Mouse (Mus musculus) forebrain, embryonic 15.5 days (tissue): ENCODE results near the gene Ctsd. TPM values are rescaled to one million over a fixed set of nuclear protein-coding genes. Genes with fewer than 3 reads are reported as not detected.

Source experiments
- ATAC-seq: fragments of 200-750 bp; cut with Nextera tagmentation; replicated peaks from 2 replicates; pipeline ENCODE4 v1.8.0; 2017; ENCODE audit warnings: mild to moderate bottlenecking, moderate TSS enrichment, moderate library complexity
- H3K27ac ChIP-seq: fragments of 300-500 bp; sonication (generic); replicated peaks from 2 replicates; pipeline ENCODE4 v1.5.1; 2015; ENCODE audit warnings: mild to moderate bottlenecking, inconsistent platforms
- H3K27me3 ChIP-seq: fragments of 300-500 bp; sonication (generic); 2 replicates; pipeline ENCODE4 v1.6.1; 2015; ENCODE audit warnings: inconsistent platforms
- H3K36me3 ChIP-seq: fragments of 300-500 bp; sonication (generic); 2 replicates; pipeline ENCODE4 v1.6.1; 2015; ENCODE audit warnings: mild to moderate bottlenecking, inconsistent platforms
- H3K4me1 ChIP-seq: fragments of 300-500 bp; sonication (generic); 2 replicates; pipeline ENCODE4 v1.6.1; 2015; ENCODE audit warnings: inconsistent platforms
- H3K4me2 ChIP-seq: fragments of 300-500 bp; sonication (generic); replicated peaks from 2 replicates; pipeline ENCODE4 v1.6.1; 2015; ENCODE audit warnings: mild to moderate bottlenecking, inconsistent platforms
- H3K4me3 ChIP-seq: fragments of 300-500 bp; sonication (generic); 2 replicates; pipeline ENCODE4 v1.5.1; 2015; ENCODE audit warnings: mild to moderate bottlenecking, inconsistent platforms
- H3K9ac ChIP-seq: fragments of 300-500 bp; sonication (generic); replicated peaks from 2 replicates; pipeline ENCODE4 v1.6.1; 2015; ENCODE audit warnings: mild to moderate bottlenecking, inconsistent platforms
- H3K9me3 ChIP-seq: fragments of 300-500 bp; sonication (generic); 2 replicates; pipeline ENCODE4 v1.6.1; 2016; ENCODE audit warnings: inconsistent platforms
- WGBS: fragments of 180-500 bp; shearing (Covaris S2); methylation state at CpG from one replicate; pipeline ENCODE4 v1.1.7; 2015; ENCODE audit warnings: mixed read lengths; 5-methylcytosine and 5-hydroxymethylcytosine counted together
- polyA plus RNA-seq: library from polyadenylated mRNA; unstranded; fragments of >200 nt; fragmentation: Nextera tagmentation; extraction: Ambion mirVana; gene quantifications from 2 replicates; pipeline ENCODE4 v1.2.1, GENCODE M21; 2015

The Ctsd gene
- polyA plus RNA-seq, 1 experiment from 2014 or later = 218 TPM

DNA sequence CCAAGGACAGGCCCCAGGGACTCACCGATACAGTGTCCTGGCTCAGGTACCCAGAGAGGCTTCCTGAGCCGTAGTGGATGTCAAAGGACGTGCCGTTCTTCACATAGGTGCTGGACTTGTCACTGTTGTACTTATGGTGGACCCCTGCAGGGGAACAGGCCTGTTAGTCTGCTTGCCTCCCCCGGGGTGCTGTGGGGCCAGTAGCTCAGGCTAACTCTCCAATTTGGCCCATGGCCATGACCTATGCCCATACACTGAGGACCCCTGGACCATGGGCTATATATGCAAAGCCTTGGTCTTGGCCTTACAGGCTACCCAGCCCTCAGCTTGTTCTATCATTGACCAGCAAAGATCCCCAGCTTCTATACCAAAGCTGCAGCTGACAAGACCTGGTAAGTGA is 5.3 kb downstream of the Ctsd start, which contains the start of gene Gm49369:
TSS of gene Gm49369 (minus strand) at position 101 of the 400 bp plus-strand sequence.
- H3K4me3 ChIP-seq = no peak within 1 kb of the TSS
- no peak within 1 kb of the TSS for H3K4me2 ChIP-seq
- no peak within 1 kb of the TSS for H3K9ac ChIP-seq
- H3K36me3 ChIP-seq = peaks cover 70% of the 10 kb centered on the region
- H3K9me3 ChIP-seq = no peaks in the 10 kb centered on the region
- H3K4me1 ChIP-seq = peaks cover 15% of the 10 kb centered on the region
- H3K27ac ChIP-seq = no peak within 1 kb of the TSS
- no peaks in the 10 kb centered on the region for H3K27me3 ChIP-seq
- no peak for ATAC-seq
- 100% methylated on average over 5 of the region's 5 CpGs for WGBS

DNA sequence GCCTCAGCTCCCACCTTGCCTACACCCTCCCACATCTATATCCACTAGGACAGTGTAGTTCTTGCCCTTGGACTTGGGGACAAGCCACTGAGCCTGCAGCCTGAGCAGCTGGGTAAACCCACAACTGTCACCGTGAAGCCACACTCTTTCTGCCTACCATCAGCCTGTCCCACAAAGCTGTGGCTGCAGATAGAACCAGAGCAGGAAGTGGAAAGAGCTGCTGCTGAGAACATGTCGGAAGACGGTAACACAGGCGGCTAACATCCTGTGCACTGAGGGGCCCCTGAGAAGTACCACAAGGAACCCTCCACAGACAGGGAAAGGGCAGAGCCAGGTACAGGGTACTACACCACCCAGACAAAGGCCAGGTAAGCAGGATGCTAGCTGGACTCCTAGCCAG is 6.7 kb downstream of the Ctsd start:
- H3K4me2 ChIP-seq = no peak overlapping the region
- H3K36me3 ChIP-seq = peaks cover 84% of the 10 kb centered on the region
- WGBS = 88% methylated on average over 4 of the region's 4 CpGs
- no peak overlapping the region for H3K9ac ChIP-seq
- H3K27me3 ChIP-seq = no peaks in the 10 kb centered on the region
- H3K27ac ChIP-seq = no peak overlapping the region
- H3K9me3 ChIP-seq = no peaks in the 10 kb centered on the region
- no peak for ATAC-seq
- H3K4me3 ChIP-seq = no peak overlapping the region
- H3K4me1 ChIP-seq = peaks cover 5% of the 10 kb centered on the region

DNA sequence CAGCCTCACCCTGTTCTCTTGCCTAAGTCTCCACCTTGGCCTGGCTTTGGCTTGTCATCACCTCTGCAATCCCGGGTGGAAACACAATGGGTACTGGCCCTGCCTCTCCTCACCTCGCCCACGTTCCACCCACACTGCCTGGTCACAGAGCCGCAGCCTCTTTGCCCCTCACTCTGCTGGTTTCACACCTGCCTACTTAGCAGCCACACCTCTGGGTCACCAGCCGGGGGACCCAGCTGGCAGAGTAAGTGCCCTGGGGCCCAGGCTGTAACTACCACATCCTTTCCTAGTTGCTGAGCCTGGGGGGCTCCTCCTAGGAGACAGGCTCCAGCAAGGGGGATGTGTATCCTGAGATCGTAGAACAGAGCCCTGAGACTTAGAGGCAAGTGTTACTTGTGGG is 8.7 kb downstream of the Ctsd start:
- Histone ChIP-seq H3K27me3 (no peaks in the 10 kb centered on the region), H3K36me3 (peaks cover 81% of the 10 kb centered on the region), H3K4me3 (no peak overlapping the region), H3K9ac (no peak overlapping the region), H3K4me1 (no peaks in the 10 kb centered on the region), H3K4me2 (no peak overlapping the region), H3K9me3 (no peaks in the 10 kb centered on the region), H3K27ac (no peak overlapping the region)
- 93% methylated on average over 6 of the region's 6 CpGs for WGBS
- ATAC-seq = no peak

DNA sequence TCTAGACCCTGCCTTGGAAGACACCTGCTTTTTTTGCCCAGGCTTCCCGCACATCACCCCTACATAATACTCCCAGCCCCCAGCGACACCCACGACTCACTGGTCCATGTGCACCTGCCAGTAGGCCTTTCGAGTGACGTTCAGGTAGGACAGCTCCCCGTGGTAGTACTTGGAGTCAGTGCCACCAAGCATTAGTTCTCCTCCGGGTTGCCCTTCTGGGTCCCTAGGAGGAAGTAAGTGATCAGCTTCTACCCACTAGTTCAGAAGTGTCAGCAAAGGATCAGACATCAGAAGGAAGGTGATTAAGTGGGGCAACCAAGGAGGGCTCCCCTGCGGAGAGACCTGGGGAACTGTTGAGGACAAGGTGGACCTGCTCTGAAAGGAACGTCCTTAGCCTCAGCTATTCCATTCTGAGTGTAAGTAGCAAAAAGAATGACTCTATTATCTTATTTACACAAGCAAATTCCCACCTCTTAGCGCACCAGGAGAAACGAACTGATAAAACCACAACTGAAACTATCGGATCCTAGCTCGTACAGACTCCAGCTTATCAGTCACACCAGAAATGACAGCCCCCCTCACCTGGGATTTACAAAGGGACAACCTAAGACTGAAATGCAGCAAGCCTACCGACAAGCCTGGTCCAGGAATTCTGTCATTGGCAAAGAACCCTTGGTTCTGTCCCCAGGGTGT is 10.5 kb downstream of the Ctsd start:
- ATAC-seq = no peak
- Histone ChIP-seq H3K9me3 (no peaks in the 10 kb centered on the region), H3K4me1 (no peaks in the 10 kb centered on the region), H3K27me3 (peaks cover 8% of the 10 kb centered on the region), H3K4me3 (no peak overlapping the region), H3K4me2 (no peak overlapping the region), H3K9ac (no peak overlapping the region), H3K27ac (no peak overlapping the region), H3K36me3 (peaks cover 64% of the 10 kb centered on the region)
- 92% methylated on average over 14 of the region's 14 CpGs for whole genome bisulfite sequencing

DNA sequence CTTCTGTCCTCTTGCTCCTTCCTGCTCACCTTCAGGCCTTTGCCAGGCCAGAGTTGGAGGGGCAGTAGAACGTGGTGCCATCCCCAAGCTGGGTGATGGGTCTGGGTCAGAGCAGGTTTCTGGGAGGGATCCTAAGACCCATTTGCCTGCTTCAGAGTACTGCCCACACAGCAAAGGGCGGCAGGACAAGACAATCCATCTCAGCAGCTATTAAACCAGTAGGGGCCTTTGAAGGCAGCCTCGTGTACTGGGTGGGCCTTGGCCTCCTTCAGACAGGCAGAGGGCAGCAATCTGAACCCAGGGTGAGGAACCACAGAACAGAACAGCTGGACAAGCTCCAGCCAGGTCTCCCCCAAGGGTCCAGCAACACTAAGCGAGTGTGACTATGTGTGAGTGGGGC is 11.7 kb downstream of the Ctsd start:
- Histone ChIP-seq H3K4me2 (no peak overlapping the region), H3K9ac (no peak overlapping the region), H3K27ac (no peak overlapping the region), H3K36me3 (peaks cover 51% of the 10 kb centered on the region), H3K4me3 (no peak overlapping the region), H3K27me3 (peaks cover 20% of the 10 kb centered on the region), H3K4me1 (peaks cover 11% of the 10 kb centered on the region), H3K9me3 (no peaks in the 10 kb centered on the region)
- no peak for ATAC-seq
- WGBS = 85% methylated on average over 4 of the region's 4 CpGs

DNA sequence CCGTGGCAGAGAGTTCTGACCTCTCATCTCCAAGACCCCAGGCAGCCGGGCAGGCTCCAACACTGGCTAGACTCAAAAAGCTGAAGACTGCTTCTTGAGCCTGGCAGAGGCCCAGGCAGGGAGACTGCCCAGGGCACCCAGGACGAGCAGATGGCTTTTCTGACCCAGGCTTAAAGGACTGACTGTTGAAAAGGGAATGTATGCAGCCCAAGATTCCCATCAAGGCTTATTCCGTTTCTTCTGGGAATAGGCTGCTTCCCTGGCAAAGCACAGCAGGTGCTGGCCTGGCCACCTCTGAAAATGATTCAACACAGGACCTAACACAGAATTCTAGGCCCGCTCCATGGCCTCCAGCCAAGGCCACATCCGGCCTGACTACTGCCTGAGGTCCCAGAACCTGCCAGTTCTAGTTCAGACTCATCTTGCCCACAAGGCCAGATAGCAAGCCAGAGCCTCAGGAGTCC is 12.5 kb downstream of the Ctsd start:
- H3K4me2 ChIP-seq = no peak overlapping the region
- H3K4me3 ChIP-seq = no peak overlapping the region
- no peak overlapping the region for H3K27ac ChIP-seq
- peaks cover 14% of the 10 kb centered on the region for H3K4me1 ChIP-seq
- H3K36me3 ChIP-seq = peaks cover 43% of the 10 kb centered on the region
- no peaks in the 10 kb centered on the region for H3K9me3 ChIP-seq
- H3K27me3 ChIP-seq = peaks cover 25% of the 10 kb centered on the region
- H3K9ac ChIP-seq = no peak overlapping the region
- ATAC-seq = no peak
- WGBS = 71% methylated on average over 6 of the region's 6 CpGs

DNA sequence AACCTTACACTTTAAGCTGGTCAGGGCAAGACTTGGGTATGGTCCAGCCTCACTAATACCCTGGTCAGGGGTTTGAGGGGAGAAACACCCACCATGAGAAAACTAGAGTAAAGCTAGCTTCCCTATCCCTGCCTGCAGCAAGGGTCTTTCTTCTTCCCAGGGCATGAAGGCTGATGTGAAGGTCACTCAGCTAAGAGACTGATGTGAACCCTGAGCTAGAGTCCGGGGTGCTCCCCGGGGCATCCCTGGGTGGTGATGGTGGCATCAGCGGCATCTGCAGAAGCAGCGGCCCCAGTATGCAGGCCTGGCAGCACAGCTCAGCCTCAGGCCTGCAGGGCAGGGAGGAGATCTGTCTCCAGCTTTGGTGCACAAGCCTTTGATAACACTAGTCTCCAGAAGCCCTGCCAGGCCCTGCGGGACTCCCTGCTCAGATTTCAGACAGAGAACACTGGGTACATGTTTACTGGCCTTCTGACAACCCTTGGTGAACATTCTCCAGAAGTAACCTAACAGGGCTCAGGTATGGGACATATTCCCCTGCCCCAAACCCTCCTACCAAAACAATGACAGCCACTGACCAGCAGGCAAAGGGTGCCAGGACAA is 13.3 kb downstream of the Ctsd start:
- no peak overlapping the region for H3K4me2 ChIP-seq
- H3K36me3 ChIP-seq = peaks cover 35% of the 10 kb centered on the region
- ATAC-seq = no peak
- H3K4me1 ChIP-seq = peaks cover 14% of the 10 kb centered on the region
- 89% methylated on average over 5 of the region's 5 CpGs for WGBS
- H3K9me3 ChIP-seq = no peaks in the 10 kb centered on the region
- no peak overlapping the region for H3K27ac ChIP-seq
- no peak overlapping the region for H3K4me3 ChIP-seq
- no peak overlapping the region for H3K9ac ChIP-seq
- H3K27me3 ChIP-seq = peaks cover 25% of the 10 kb centered on the region

DNA sequence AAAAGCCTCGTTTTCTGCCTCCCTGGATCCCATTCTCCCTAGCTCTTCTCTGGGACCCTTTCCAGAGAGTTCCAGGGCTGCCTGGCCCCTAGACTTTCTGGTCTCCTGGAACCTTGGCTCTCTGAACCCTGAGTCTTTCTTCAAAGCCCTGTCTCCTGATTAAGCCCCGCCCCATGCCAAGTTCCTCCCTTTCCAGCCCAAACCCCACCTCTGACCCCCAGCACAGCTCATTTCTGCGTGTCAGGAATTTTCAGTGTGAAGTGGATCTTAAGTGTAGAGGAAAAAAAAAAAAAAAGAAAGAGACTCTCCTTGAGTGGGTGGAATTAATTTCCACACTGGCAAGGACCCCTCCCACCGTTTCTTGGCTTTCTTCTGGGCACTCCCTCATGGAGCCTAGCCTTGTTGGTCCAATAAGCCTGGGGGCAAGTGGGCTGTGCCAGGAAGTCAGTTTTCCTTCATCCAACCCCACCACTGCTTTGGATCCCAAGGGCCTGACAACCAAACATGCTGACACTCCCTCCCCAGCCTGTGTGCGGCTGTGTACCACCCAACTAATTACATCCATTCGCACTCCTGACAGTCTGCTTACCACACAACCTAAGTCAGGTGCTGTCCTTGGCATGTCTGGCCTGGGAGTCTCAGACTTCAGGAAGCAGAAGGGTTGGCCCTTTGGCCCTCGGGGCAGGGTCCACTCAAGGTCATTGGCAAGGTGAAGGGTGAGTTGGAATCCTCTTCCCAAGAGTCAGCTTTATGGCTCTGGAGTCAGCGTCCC is 14.0 kb downstream of the Ctsd start, which contains the start of gene Ifitm10:
TSS of gene Ifitm10 (minus strand) at position 113 of the 772 bp plus-strand sequence.
- Histone ChIP-seq H3K27me3 (peaks cover 25% of the 10 kb centered on the region), H3K27ac (no peak within 1 kb of the TSS), H3K4me1 (peaks cover 14% of the 10 kb centered on the region), H3K9me3 (no peaks in the 10 kb centered on the region), H3K9ac (no peak within 1 kb of the TSS), H3K4me3 (no peak within 1 kb of the TSS), H3K36me3 (peaks cover 28% of the 10 kb centered on the region), H3K4me2 (no peak within 1 kb of the TSS)
- no peak for ATAC-seq
- 72% methylated on average over 8 of the region's 8 CpGs for WGBS

DNA sequence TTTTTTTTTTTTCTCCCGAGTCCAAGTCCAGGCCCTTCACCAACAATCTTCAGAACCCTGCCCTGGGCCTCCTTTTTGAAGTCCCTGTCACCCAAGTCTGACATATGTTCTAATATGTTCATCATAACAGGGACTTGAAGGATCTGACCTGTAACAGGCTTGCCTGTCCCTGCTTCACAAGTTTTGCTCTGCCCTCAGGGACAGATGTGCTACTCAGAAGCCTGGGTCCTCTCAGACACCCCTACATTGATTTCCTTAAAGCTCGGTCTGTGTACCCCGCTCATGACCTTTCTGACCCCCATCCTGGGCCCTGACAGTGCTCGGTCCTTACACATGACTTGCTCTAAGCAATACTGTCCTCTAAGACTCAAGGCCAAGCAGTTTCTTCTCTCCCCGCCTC is 14.8 kb downstream of the Ctsd start:
- Histone ChIP-seq H3K9me3 (no peaks in the 10 kb centered on the region), H3K4me3 (no peak overlapping the region), H3K27ac (no peak overlapping the region), H3K9ac (no peak overlapping the region), H3K36me3 (peaks cover 22% of the 10 kb centered on the region), H3K27me3 (peaks cover 25% of the 10 kb centered on the region), H3K4me2 (no peak overlapping the region), H3K4me1 (peaks cover 14% of the 10 kb centered on the region)
- no peak for ATAC-seq
- 73% methylated on average over 5 of the region's 5 CpGs for WGBS

DNA sequence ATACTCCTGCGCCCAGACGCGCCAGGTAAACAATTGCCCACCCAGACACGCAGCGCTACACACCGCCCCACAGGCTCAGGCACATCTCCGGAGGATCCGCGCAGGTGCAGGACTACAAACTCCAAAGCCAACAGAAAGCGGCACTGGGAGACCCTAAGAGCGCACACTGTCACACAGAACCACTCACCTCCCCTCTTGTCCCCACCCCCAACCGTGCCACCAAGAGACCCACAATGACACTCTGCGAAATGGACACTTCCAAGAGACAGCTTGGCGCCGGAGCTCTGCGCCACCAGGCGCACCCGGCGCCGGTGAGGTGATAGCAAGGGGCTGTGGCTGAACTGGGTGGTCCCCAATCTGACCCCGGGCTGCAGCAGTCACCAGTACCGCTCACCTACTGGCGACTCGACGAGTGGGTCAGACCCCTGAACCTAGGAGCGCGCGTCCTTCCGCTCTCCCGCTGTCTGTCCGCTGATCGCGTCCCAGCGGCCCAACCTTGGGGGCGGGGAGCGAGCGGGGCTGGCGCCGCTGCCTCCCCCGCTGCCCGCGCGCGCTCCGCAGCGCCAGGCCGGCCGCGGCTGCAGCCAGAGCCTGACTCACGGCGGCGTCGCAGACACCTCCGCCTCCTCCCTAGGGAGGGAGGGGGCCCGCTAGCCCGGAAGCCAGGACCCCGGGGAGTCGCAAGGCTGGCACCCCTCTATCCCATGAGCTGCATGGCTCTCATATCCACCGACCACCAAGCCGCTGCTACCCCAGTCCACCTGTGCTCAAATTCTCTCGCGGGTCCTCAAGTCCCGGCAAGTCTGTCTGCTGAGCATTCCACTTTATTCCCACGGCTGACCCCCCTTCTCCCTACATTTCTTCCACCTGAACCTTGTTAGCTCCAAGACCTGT is 15.8 kb downstream of the Ctsd start:
- Histone ChIP-seq H3K27me3 (peaks cover 25% of the 10 kb centered on the region), H3K27ac (no peak overlapping the region), H3K36me3 (peaks cover 12% of the 10 kb centered on the region; the same call in 1 of the 2 replicates), H3K9me3 (no peaks in the 10 kb centered on the region), H3K9ac (peak overlapping the region; percentile 42; the same call in 1 of the 2 replicates), H3K4me1 (peaks cover 14% of the 10 kb centered on the region), H3K4me3 (peak overlapping the region; percentile 43), H3K4me2 (peak overlapping the region; percentile 75)
- 2% methylated on average over 50 of the region's 64 CpGs for WGBS
- ATAC-seq = peak; percentile 62

DNA sequence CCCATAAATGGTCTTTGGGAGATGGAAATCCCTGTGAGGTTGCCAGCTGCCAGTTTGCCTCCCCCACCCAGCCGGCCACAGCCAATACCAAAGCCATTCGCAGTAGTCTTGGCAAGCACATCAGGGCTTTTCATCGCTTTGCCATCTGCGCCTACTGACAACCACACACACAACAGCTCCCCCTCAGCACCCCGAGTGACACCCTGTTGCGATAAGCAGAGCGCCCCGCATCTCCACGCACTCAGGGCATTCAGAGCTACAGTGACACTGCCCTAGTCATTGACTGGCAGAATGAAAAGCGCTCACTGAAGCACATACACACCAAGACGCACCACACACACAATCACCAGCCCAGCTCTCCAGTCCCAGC is 16.5 kb downstream of the Ctsd start:
- Histone ChIP-seq H3K36me3 (peaks cover 6% of the 10 kb centered on the region; the same call in 1 of the 2 replicates), H3K9me3 (no peaks in the 10 kb centered on the region), H3K27ac (no peak overlapping the region), H3K27me3 (peaks cover 25% of the 10 kb centered on the region), H3K4me1 (peaks cover 14% of the 10 kb centered on the region), H3K9ac (peak overlapping the region; percentile 42; the same call in 1 of the 2 replicates), H3K4me2 (peak overlapping the region; percentile 75), H3K4me3 (peak overlapping the region; percentile 43)
- no peak for ATAC-seq
- WGBS = 18% methylated on average over 11 of the region's 11 CpGs
